Mouse (Mus musculus): ENCODE results near the gene Pdlim4.

- TF ChIP-seq MAFK (IDR thresholded peaks at IDR 0.05; ENCODE audit: insufficient read depth, low read depth, low read length) = no peak
- no peak for TF ChIP-seq ZNF384 (IDR thresholded peaks at IDR 0.05; ENCODE audit: low read depth, low read length)
- no peak for TF ChIP-seq CHD2 (IDR thresholded peaks at IDR 0.05; ENCODE audit: low read depth, low read length)
Observed at GRCm38 (mm10) chr11:54102706-54103449, 34.1 kb upstream of the Pdlim4 start.
